Mouse (Mus musculus) lung, adult 2 months (tissue): ENCODE data around the gene Trpt1.
A peak's percentile ranks its signal among the peaks of the same experiment; 100 is the strongest.

Experiments
- CTCF ChIP-seq: fragments of 200-500 bp; IDR thresholded peaks from 2 replicates; pipeline ENCODE4 v1.5.1; 2011; ENCODE audit warnings: mild to moderate bottlenecking, low read length, control low read depth; ENCODE audit not compliant: insufficient read depth
- POLR2A ChIP-seq: fragments of 200-500 bp; IDR thresholded peaks from 2 replicates; pipeline ENCODE4 v1.6.1; 2011; ENCODE audit warnings: low read depth, mild to moderate bottlenecking, control low read depth, low read length, borderline replicate concordance; ENCODE audit errors: extremely low read depth

DNA sequence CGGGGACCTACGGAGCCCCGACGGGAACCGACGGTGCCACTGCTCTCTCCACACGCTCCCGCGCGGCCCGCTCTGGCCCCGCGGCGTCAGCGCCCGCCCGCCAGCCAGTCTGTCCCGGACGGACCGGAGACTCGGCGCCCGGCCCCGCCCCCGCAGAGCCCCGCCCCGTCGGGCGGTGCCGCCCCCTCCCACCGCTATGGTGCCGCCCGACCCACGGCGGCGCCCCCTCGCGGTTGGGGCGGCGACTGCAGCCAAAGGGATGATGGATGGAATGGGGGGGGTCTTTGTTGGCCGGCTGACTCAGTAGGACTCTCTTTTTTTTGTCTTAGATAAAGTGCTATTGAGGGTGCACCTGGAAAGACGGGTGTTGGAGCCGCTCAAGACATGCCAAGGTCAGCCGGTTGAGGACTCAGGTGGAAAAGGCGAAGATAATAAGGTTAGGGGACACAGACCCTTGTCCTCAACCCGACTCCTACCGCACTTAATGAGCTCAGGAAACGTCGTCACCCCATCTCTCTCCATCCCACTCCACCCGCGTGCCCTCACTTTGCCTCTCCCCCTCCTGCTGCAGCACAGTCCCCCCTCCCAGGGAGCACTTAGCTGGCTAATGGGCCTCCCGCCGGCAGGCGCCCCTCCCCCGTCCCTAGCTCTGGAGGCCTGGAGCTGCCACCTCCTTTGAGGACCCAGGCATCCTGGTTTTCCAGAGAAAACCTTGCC lies 26.1 kb upstream of the Trpt1 start:
- TF ChIP-seq CTCF (peak; percentile 9; the same call in 1 of the 2 replicates), POLR2A (peak; percentile 61; the same call in 1 of the 2 replicates)
